Mouse (Mus musculus): ENCODE measurements around the gene Ushbp1. TPM values are rescaled to one million over a fixed set of nuclear protein-coding genes. Genes with fewer than 3 reads are reported as not detected.
"Not testable (repeated sequence)": the region's sequence is repeated elsewhere in the genome, so short reads cannot be mapped to it uniquely, and the experiment has no call there.

Gene Ushbp1
- total RNA-seq, 2 experiments from 2014 or later = 3.3 to 4.2 TPM

GRCm38 (mm10) chr8:71371236-71371848 is 24.3 kb downstream of the Ushbp1 start, which contains the start of gene Ocel1:
Ocel1 (plus strand) TSS chr8:71371298.
- DNase-seq (ENCODE audit: low spot score in 2 of 2) = peak; percentile 94 to 98

GRCm38 (mm10) chr8:71370711-71371235 is 24.8 kb downstream of the Ushbp1 start:
- no peak for DNase-seq (ENCODE audit: low spot score in 2 of 2)

- DNase-seq (ENCODE audit: low spot score in 2 of 2) = no peak
Observed at GRCm38 (mm10) chr8:71369040-71369718, 26.4 kb downstream of the Ushbp1 start.

GRCm38 (mm10) chr8:71368366-71368765 is 27.2 kb downstream of the Ushbp1 start:
- DNase-seq (ENCODE audit: low spot score in 2 of 2) = no peak

- DNase-seq (ENCODE audit: low spot score in 2 of 2) = no peak
Observed at GRCm38 (mm10) chr8:71367529-71368176, 27.9 kb downstream of the Ushbp1 start.

GRCm38 (mm10) chr8:71366771-71367528 is 28.7 kb downstream of the Ushbp1 start, which contains the start of gene Use1:
Use1 (plus strand) TSS chr8:71366848.
- peak; percentile 86 to 93 for DNase-seq (ENCODE audit: low spot score in 2 of 2)

- no peak for DNase-seq (ENCODE audit: low spot score in 2 of 2)
Observed at GRCm38 (mm10) chr8:71358026-71358425, 37.6 kb downstream of the Ushbp1 start.

- DNase-seq (ENCODE audit: low spot score in 2 of 2) = no peak
Observed at GRCm38 (mm10) chr8:71351520-71351919, 44.1 kb downstream of the Ushbp1 start.

GRCm38 (mm10) chr8:71351117-71351516 is 44.5 kb downstream of the Ushbp1 start:
- no peak for DNase-seq (ENCODE audit: low spot score in 2 of 2)

- DNase-seq (ENCODE audit: low spot score in 2 of 2) = no peak
Observed at GRCm38 (mm10) chr8:71346581-71346980, 49.0 kb downstream of the Ushbp1 start.

GRCm38 (mm10) chr8:71340625-71341024 is 55.0 kb downstream of the Ushbp1 start:
- DNase-seq (ENCODE audit: low spot score in 2 of 2) = no peak

- not testable (repeated sequence) for DNase-seq (ENCODE audit: low spot score in 2 of 2)
Observed at GRCm38 (mm10) chr8:71337834-71338233, 57.8 kb downstream of the Ushbp1 start.

Other genes with a start within 250 kb of the Ushbp1 start
- 10 to 100 TPM; 30.1 to 30.9 TPM for gene Myo9b, start 123.1 kb downstream of the Ushbp1 start, total RNA-seq (2021)
- 10 to 100 TPM; 12.8 to 17.8 TPM for gene Haus8, start 122.9 kb downstream of the Ushbp1 start, total RNA-seq (2021)
- gene Use1, start 29.0 kb downstream of the Ushbp1 start, total RNA-seq (2021) = 100 to 1,000 TPM; 116 to 126 TPM
- 10 to 100 TPM; 15.0 to 16.0 TPM for gene Ocel1, start 24.5 kb downstream of the Ushbp1 start, total RNA-seq (2021)
- gene Nr2f6, start 13.8 kb downstream of the Ushbp1 start, total RNA-seq (2021) = 10 to 100 TPM; 42.6 to 46.2 TPM
- 100 to 1,000 TPM; 104 to 107 TPM for gene Babam1, start 1.1 kb upstream of the Ushbp1 start, total RNA-seq (2021)
- gene Ankle1, start 10.2 kb upstream of the Ushbp1 start, total RNA-seq (2021) = under 1 TPM; 0.21 to 0.26 TPM
- 100 to 1,000 TPM; 318 to 342 TPM for gene Abhd8, start 67.9 kb upstream of the Ushbp1 start, total RNA-seq (2021)
- gene Mrpl34, start 69.2 kb upstream of the Ushbp1 start, total RNA-seq (2021) = 10 to 100 TPM; 58.6 to 61.4 TPM
- gene Dda1, start 73.4 kb upstream of the Ushbp1 start, total RNA-seq (2021) = 10 to 100 TPM; 76.7 to 86.1 TPM
- gene Ano8, start 90.2 kb upstream of the Ushbp1 start, total RNA-seq (2021) = 10 to 100 TPM; 56.2 to 58.6 TPM
- gene Gtpbp3, start 92.3 kb upstream of the Ushbp1 start, total RNA-seq (2021) = 10 to 100 TPM; 29.3 to 36.7 TPM
- gene Plvap, start 116.0 kb upstream of the Ushbp1 start, total RNA-seq (2021) = 1 to 10 TPM; 9.4 to 9.5 TPM
- gene Ccdc194, start 129.9 kb upstream of the Ushbp1 start, total RNA-seq (2021) = not detected
- gene Bst2, start 141.7 kb upstream of the Ushbp1 start, total RNA-seq (2021) = 1 to 10 TPM; 4.7 to 6.9 TPM
- gene Mvb12a, start 147.1 kb upstream of the Ushbp1 start, total RNA-seq (2021) = 10 to 100 TPM; 35.5 to 36.6 TPM
- under 1 TPM; 0.21 to 0.23 TPM for gene Tmem221, start 163.1 kb upstream of the Ushbp1 start, total RNA-seq (2021)
- under 1 TPM in 1 of 2 experiments, not detected in 1; 0.26 TPM for gene Nxnl1, start 170.8 kb upstream of the Ushbp1 start, total RNA-seq (2021)
- gene Slc27a1, start 173.1 kb upstream of the Ushbp1 start, total RNA-seq (2021) = 100 to 1,000 TPM in 1 of 2 experiments, 10 to 100 TPM in 1; 86.2 to 100 TPM
- gene Pgls, start 196.4 kb upstream of the Ushbp1 start, total RNA-seq (2021) = 10 to 100 TPM; 31.1 to 31.3 TPM
- gene Fam129c, start 201.8 kb upstream of the Ushbp1 start, total RNA-seq (2021) = 1 to 10 TPM; 1.9 to 4.8 TPM
- 10 to 100 TPM; 46.9 to 49.8 TPM for gene Colgalt1, start 215.2 kb upstream of the Ushbp1 start, total RNA-seq (2021)